ENCODE assay signal across 14 mouse cellular contexts in genomic region chrX:105167217-105167616, GRCm38 (mm10). TPM values are rescaled to one million over a fixed set of nuclear protein-coding genes. Genes with fewer than 3 reads are reported as not detected.
DNase-seq lines count a peak whose midpoint lies in the region; ATAC-seq and TF ChIP-seq lines count a peak whose summit lies in the region.
"Had no signal": no experiment of that assay in that cellular context is flagged by ENCODE, and none has a peak within 500 bp of the region (broad histone marks: within the 10 kb centered on the region; RNA-seq: fewer than 3 reads in every experiment).

No protein-coding gene starts in this region.

- peak; percentile 21; the same call in 1 of the 2 replicates for TF ChIP-seq CTCF in gastrocnemius, adult 2 months (IDR thresholded peaks at IDR 0.05)
- peak; percentile 56 for TF ChIP-seq CTCF in midbrain, postnatal 0 days (IDR thresholded peaks at IDR 0.05)

- H3K36me3 ChIP-seq in midbrain, postnatal 0 days (ENCODE audit: insufficient read depth, low read length): no peaks in the 10 kb centered on the region
- H3K36me3 ChIP-seq in midbrain, embryonic 13.5 days: no peaks in the 10 kb centered on the region
- H3K36me3 ChIP-seq: heart, embryonic 12.5 days; midbrain, embryonic 15.5 days had no signal

- no peak for DNase-seq in gastrocnemius, adult 2 months
- no peak for DNase-seq in gastrocnemius, postnatal 25 days
- DNase-seq in midbrain, postnatal 0 days (ENCODE audit: low spot score): peak; percentile 26
- DNase-seq in fibroblast of lung, adult 2 months (ENCODE audit: low read depth): peak; percentile 2
- no peak for DNase-seq in right cerebral cortex, adult 2 months (ENCODE audit: low spot score in 2 of 2)
- no peak for DNase-seq in cerebellum, adult 11 months
- DNase-seq: adrenal gland, postnatal 10 days; layer of hippocampus, postnatal 36 days had no signal

- no peak overlapping the region for H3K9ac ChIP-seq in midbrain, postnatal 0 days (replicated peaks; ENCODE audit: low read length, poor library complexity, severe bottlenecking)
- no peak overlapping the region for H3K9ac ChIP-seq in midbrain, embryonic 13.5 days (replicated peaks)
- H3K9ac ChIP-seq: heart, embryonic 12.5 days; liver, embryonic 14.5 days; midbrain, embryonic 15.5 days had no signal

- no peaks in the 10 kb centered on the region for H3K4me1 ChIP-seq in midbrain, postnatal 0 days (ENCODE audit: insufficient read depth, low read length)
- H3K4me1 ChIP-seq in midbrain, embryonic 13.5 days (replicated peaks): no peaks in the 10 kb centered on the region
- H3K4me1 ChIP-seq: heart, embryonic 12.5 days; midbrain, embryonic 15.5 days had no signal

- intact Hi-C loops in gastrocnemius, adult 2 months (cut with DNase I): no loop called here

- no peak for ATAC-seq in midbrain, postnatal 0 days (ENCODE audit: low FRiP score)
- ATAC-seq in midbrain, embryonic 13.5 days: no peak
- no peak for ATAC-seq in frontal cortex, adult (ENCODE audit: low TSS enrichment)
- ATAC-seq: intestine, embryonic 16.5 days; midbrain, embryonic 15.5 days had no signal

- no peak overlapping the region for H3K4me3 ChIP-seq in gastrocnemius, adult 2 months
- H3K4me3 ChIP-seq in midbrain, postnatal 0 days (ENCODE audit: low read depth, low read length): no peak overlapping the region
- no peak overlapping the region for H3K4me3 ChIP-seq in midbrain, embryonic 13.5 days (replicated peaks)
- H3K4me3 ChIP-seq: heart, embryonic 12.5 days; midbrain, embryonic 15.5 days had no signal

- no peak overlapping the region for H3K4me2 ChIP-seq in midbrain, postnatal 0 days (ENCODE audit: low read depth, low read length, poor library complexity, severe bottlenecking)
- H3K4me2 ChIP-seq in midbrain, embryonic 13.5 days (replicated peaks): no peak overlapping the region
- H3K4me2 ChIP-seq: heart, embryonic 12.5 days; midbrain, embryonic 15.5 days had no signal

- peaks cover 5% of the 10 kb centered on the region; the same call in 1 of the 2 replicates for H3K27me3 ChIP-seq in midbrain, postnatal 0 days (ENCODE audit: insufficient read depth, low read length)
- H3K27me3 ChIP-seq in midbrain, embryonic 13.5 days: peaks cover 51% of the 10 kb centered on the region

- 77% methylated on average over 2 of the region's 2 CpGs for WGBS in midbrain, postnatal 0 days
- WGBS in midbrain, embryonic 13.5 days: 71% methylated on average over 2 of the region's 2 CpGs

- H3K9me3 ChIP-seq in midbrain, postnatal 0 days (ENCODE audit: low read length): no peaks in the 10 kb centered on the region
- H3K9me3 ChIP-seq in midbrain, embryonic 13.5 days: no peaks in the 10 kb centered on the region
- H3K9me3 ChIP-seq: heart, embryonic 12.5 days; midbrain, embryonic 15.5 days had no signal

- no peak overlapping the region for H3K27ac ChIP-seq in gastrocnemius, adult 2 months
- no peak overlapping the region for H3K27ac ChIP-seq in midbrain, postnatal 0 days (ENCODE audit: low read depth, low read length)
- no peak overlapping the region for H3K27ac ChIP-seq in midbrain, embryonic 13.5 days
- H3K27ac ChIP-seq: liver, embryonic 14.5 days; midbrain, embryonic 15.5 days had no signal

RNA-seq across cellular contexts. Expression of gene Magee1, which starts 47.0 kb away (rescaled TPM):
- 1 to 10 TPM in 1 of 2 experiments, under 1 TPM in 1; 0.77 to 1.7 TPM for total RNA-seq in gastrocnemius, adult 2 months (2021)
- 1 to 10 TPM in 1 of 2 experiments, under 1 TPM in 1; 0.90 to 1.8 TPM for total RNA-seq in gastrocnemius, postnatal 25 days (2021)
- 259 and 280 TPM in 2 replicates for total RNA-seq in midbrain, postnatal 0 days (2014; rRNA removed)
- polyA plus RNA-seq in midbrain, postnatal 0 days (2015; fragmentation: Nextera tagmentation; extraction: Ambion mirVana): 276 and 294 TPM in 2 replicates
- polyA plus RNA-seq in midbrain, embryonic 13.5 days (2015; fragmentation: Nextera tagmentation; extraction: Ambion mirVana): 160 and 163 TPM in 2 replicates

Comparison
In these comparisons a context has a peak if more than half of its experiments do, and no peak if none do; other contexts are left out.
1. DNase-seq: peak in midbrain, postnatal 0 days (single experiment) and fibroblast of lung, adult 2 months (single experiment); none in gastrocnemius, adult 2 months (single experiment), gastrocnemius, postnatal 25 days (single experiment), right cerebral cortex, adult 2 months (0 of 2) and cerebellum, adult 11 months (single experiment).
2. RNA of gene Magee1, which starts 47.0 kb away (total RNA-seq): 259 to 280 TPM in midbrain, postnatal 0 days; 0.90 to 1.8 TPM in gastrocnemius, postnatal 25 days and 0.77 to 1.7 TPM in gastrocnemius, adult 2 months; every median in the first group is over 10 times any median in the second.